Mouse (Mus musculus): ENCODE data around the gene Cpn2.

Gene Cpn2

GRCm38 (mm10) chr16:30280676-30281297 is 13.5 kb upstream of the Cpn2 start:
- DNase-seq (ENCODE audit: low read depth, low spot score): peak; percentile 54

- DNase-seq (ENCODE audit: low read depth, low spot score): no peak
Measured at GRCm38 (mm10) chr16:30278406-30278805, 11.1 kb upstream of the Cpn2 start.

DNA sequence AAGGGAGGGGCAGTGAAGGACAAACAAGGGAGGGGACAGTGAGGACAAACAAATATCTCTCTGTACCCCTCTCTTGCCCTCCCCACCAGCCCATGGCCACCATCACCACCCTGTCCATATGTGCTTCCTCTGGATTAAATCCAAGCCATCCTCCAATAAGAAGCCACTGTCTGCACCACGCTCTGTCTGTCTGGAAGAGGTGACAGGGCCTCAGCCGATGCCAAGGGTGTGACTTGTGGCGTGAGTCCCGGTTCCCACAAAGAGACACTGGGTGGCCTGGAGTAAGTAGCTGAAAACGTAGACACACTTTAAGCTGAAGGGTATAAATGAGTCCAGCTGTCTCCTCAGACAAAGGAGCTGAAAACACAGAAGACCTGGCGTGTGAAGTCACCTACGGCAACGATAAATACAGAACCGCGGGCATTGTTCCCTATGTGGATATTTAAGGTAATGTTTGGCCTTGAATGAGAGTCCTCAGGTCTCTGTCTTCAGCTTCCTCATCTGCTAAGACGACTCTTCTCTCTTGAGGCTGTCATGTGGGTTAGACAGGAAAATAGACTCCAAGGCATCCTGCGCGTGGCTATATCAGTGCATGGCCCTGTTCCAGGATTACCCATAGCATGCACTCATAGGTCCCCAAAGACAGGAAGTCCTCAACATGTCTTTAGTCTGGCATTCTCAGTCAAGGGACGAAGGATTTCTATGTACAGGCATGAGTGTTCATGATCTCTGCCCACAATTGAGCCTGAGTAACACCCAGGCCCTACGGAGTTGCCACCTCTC is 8.4 kb upstream of the Cpn2 start:
- no peak for DNase-seq (ENCODE audit: low read depth, low spot score)

GRCm38 (mm10) chr16:30273065-30273464 is 5.8 kb upstream of the Cpn2 start:
- DNase-seq (ENCODE audit: low read depth, low spot score): no peak

- no peak for DNase-seq (ENCODE audit: low read depth, low spot score)
Measured at GRCm38 (mm10) chr16:30271941-30272595, 4.8 kb upstream of the Cpn2 start.

DNA sequence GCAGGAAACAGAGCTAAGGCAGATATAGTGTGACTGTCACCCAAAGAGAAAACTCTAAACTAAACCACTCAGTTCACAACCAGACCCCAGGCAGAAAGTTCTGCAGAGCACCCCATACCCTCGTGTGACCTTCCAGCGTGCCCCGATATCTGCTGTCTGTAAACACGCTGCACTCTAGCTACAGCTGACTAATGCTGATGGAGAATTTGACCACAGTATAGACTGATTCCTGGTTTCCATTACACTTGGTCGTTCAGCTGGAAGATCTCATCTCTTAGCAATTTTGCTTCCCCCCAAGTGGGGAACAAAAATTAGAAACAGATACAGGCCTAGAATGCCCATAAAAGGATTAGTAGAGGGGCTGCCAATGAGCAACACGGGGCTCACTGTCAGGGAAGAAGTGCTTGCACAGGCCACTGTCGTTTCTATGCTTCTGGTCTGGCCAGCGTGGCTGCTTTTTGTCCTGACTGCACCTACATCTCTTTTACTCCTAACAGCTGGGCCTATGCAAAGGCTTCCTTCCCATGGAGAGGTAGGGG is 4.0 kb upstream of the Cpn2 start:
- no peak for DNase-seq (ENCODE audit: low read depth, low spot score)

DNA sequence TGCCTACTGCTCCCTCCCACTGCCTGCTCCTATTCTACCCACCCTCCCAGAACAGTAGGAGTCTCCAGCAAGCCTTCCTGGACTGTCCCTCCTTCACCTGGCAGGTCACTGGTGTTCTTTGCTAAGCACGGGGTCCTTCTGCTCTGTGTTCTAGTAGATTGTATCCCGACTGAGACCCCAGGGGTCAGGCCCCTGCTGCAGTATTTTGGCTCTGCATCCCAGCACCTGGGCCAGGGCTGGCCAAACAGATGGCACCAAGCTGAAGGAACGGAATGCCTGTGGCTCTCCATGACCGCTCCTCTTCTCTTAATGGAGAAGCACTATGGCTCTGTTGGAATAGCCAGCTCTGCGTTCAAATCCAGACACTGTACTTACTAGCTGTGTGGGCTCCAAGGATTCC is 738 bp downstream of the Cpn2 start:
- no peak for DNase-seq (ENCODE audit: low read depth, low spot score)

DNA sequence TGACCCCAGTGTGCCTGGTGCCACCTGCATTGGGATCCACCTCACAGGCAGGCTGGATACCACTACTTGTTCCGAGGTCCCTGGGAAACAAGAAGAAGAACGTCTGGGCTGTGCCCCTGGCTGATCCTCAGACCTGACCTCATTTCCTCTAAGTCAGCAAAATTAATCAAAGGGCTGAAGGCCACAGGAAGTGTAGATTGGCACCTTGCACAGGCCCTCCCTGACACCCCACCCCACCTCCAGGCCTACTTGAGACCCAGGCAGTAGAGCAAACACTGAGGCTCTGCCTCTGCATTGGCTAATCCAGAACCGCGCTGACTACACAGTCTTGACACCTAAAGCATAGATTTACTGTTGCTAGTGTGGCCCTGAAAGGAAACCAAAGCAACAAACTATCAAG is 1.7 kb downstream of the Cpn2 start:
- no peak for DNase-seq (ENCODE audit: low read depth, low spot score)

DNA sequence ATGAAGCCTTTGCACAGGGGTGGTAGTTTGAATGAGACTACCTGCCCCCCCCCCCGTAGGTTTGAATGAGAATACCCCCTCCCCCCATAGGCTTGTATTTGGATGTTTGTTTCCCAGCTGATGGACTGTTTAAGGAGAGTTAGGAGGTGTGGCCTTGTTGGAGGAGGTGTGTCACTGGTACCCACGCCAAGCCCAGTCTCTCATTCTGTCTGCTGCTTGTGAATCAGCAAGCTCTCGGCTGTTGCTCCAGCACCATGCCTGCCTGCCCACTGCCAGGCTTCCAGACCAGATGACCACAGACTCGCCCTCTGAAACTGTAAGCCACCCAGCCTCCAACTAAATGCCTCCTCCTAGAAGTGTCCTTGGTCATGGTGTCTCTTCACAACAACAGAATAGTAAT is 4.1 kb downstream of the Cpn2 start:
- no peak for DNase-seq (ENCODE audit: low read depth, low spot score)

- no peak for DNase-seq (ENCODE audit: low read depth, low spot score)
Measured at GRCm38 (mm10) chr16:30262664-30263063, 4.6 kb downstream of the Cpn2 start.

- no peak for DNase-seq (ENCODE audit: low read depth, low spot score)
Measured at GRCm38 (mm10) chr16:30262157-30262556, 5.1 kb downstream of the Cpn2 start.

DNA sequence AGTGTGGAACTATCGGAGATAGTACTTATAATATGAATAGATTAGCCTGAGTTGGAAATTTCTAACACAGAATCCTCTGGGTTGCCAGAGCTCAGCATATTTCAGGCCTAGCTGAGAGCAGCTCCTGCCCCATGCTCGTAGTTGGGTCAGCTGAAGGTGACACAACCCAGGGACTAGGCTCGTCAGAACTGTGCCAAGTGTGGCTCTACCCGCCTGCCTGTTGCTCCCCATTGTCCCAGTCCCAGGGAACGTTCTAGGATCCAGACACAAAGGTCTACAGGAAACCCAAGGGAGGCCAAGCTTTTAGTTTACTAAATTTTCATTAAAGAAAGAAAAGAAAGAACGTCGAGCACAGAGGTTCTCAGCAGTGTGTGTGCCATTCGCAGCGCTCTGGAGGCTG is 6.0 kb downstream of the Cpn2 start:
- no peak for DNase-seq (ENCODE audit: low read depth, low spot score)

- DNase-seq (ENCODE audit: low read depth, low spot score): no peak
Measured at GRCm38 (mm10) chr16:30260012-30260635, 7.2 kb downstream of the Cpn2 start.

DNA sequence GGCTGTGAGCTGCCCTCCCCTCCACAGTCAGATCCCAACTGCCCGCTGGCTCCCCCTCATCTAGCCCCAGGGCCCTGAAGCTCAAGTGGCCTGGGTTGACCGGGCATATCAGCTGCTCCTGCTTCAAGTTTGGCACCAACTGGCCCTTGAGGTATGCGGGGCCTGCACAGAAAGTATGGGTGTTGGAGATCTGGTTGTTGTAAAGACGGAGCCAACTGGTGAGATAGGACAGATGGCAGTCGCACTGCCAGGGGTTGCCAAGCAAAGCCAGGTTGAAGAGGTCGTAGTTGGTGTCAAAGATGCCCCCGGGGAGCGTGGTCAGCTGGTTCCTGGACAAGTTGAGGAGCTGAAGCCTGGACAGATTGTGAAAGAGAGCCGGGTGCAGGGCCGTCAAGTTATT is 7.9 kb downstream of the Cpn2 start:
- no peak for DNase-seq (ENCODE audit: low read depth, low spot score)

DNA sequence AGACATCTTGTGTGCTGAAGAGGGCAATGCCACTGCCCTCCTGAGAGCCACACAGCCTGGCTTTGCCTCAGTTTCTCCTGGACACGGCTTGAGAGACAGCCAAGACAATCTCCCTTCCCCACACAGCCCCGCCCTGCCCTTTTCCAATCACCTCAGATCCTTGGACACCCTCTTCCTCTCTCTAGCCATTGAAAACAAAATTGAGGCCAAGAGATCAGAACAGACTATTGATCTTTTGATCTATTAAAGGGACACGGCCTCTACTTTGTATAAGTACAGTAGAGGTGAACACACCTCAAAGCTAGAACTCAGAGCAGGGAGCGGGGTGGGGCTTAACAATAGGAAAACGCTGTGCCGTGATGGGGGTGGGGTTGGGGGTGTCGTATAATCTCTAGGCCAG is 8.9 kb downstream of the Cpn2 start:
- DNase-seq (ENCODE audit: low read depth, low spot score): no peak

- DNase-seq (ENCODE audit: low read depth, low spot score): no peak
Measured at GRCm38 (mm10) chr16:30257718-30258117, 9.6 kb downstream of the Cpn2 start.

GRCm38 (mm10) chr16:30255061-30255460 is 12.2 kb downstream of the Cpn2 start:
- DNase-seq (ENCODE audit: low read depth, low spot score): no peak

DNA sequence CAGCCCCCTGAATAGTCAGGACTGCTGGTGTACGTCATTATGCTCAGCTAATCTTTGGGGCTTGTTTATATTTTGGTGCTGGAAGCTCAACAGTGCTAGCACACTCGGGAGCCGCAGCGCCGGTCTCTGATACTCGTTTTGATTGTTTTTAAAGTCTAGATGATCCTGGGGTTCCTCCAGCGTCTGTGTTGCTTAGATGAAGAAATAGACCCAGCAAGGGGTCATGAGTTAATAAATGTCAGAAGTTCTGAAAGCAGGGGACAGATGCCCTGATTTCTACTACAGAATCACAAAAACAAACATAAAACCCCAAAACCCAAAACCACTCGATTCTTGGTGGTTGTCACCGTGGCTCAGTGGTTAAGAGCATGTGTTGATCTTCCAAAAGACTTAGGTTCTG is 13.4 kb downstream of the Cpn2 start:
- DNase-seq (ENCODE audit: low read depth, low spot score): no peak

- no peak for DNase-seq (ENCODE audit: low read depth, low spot score)
Measured at GRCm38 (mm10) chr16:30253374-30253773, 13.9 kb downstream of the Cpn2 start.

- peak; percentile 75 for DNase-seq (ENCODE audit: low read depth, low spot score)
Measured at GRCm38 (mm10) chr16:30252003-30252418, 15.3 kb downstream of the Cpn2 start.

- no peak for DNase-seq (ENCODE audit: low read depth, low spot score)
Measured at GRCm38 (mm10) chr16:30244037-30244700, 23.1 kb downstream of the Cpn2 start.

- no peak for DNase-seq (ENCODE audit: low read depth, low spot score)
Measured at GRCm38 (mm10) chr16:30241623-30242022, 25.7 kb downstream of the Cpn2 start.
